Mouse (Mus musculus): Measurements from ENCODE around the gene Hccs. TPM values are rescaled to one million over a fixed set of nuclear protein-coding genes. Genes with fewer than 3 reads are reported as not detected.

Gene Hccs
- 29.0 TPM for polyA plus RNA-seq (2014; fragmentation: Illumina TruSeq; extraction: RNeasy Lipid Tissue Mini Kit (QIAGEN cat#74804); ENCODE audit: low read depth, low replicate concordance)

GRCm38 (mm10) chrX:169319945-169320667 is at the start of gene Hccs:
TSS of gene Hccs (minus strand) at chrX:169320372.

Other genes starting within 250 kb of the Hccs start
- gene Amelx, start 133.2 kb downstream of the Hccs start, polyA plus RNA-seq (2014; fragmentation: Illumina TruSeq; extraction: RNeasy Lipid Tissue Mini Kit (QIAGEN cat#74804); ENCODE audit: low read depth, low replicate concordance) = not detected